Mouse (Mus musculus) gonadal fat pad, adult 2 months (tissue): Measurements from ENCODE around the gene Prss38. TPM values are rescaled to one million over a fixed set of nuclear protein-coding genes. Genes with fewer than 3 reads are reported as not detected.

Experiments used
- DNase-seq: peaks from one replicate; pipeline ENCODE4 v3.0.0-alpha.2; 2012; ENCODE audit warnings: low read depth
- polyA plus RNA-seq: library from polyadenylated mRNA; depleted of rRNA; stranded (reverse); fragments of >200 nt; gene quantifications from 2 replicates; pipeline ENCODE4 v1.2.3, GENCODE M21; 2012; rRNA removed

Prss38 gene
- not detected in 2 replicates for polyA plus RNA-seq

GRCm38 (mm10) chr11:59375475-59375874 lies at the start of gene Prss38:
Prss38 (minus strand) TSS chr11:59375657.
- DNase-seq: no peak

- no peak for DNase-seq
These were observed 47.6 kb upstream of the Prss38 start for GRCm38 (mm10) chr11:59423010-59423588.

- peak; percentile 51 for DNase-seq
These were observed 46.5 kb upstream of the Prss38 start for GRCm38 (mm10) chr11:59421967-59422366.

- DNase-seq: no peak
These were observed 46.0 kb upstream of the Prss38 start for GRCm38 (mm10) chr11:59421436-59421835.

GRCm38 (mm10) chr11:59418708-59419107 lies 43.3 kb upstream of the Prss38 start:
- no peak for DNase-seq

GRCm38 (mm10) chr11:59412999-59413863 lies 37.8 kb upstream of the Prss38 start:
- DNase-seq: no peak

- no peak for DNase-seq
These were observed 36.6 kb upstream of the Prss38 start for GRCm38 (mm10) chr11:59412058-59412457.

- no peak for DNase-seq
These were observed 35.4 kb upstream of the Prss38 start for GRCm38 (mm10) chr11:59410851-59411250.

- DNase-seq: no peak
These were observed 30.3 kb upstream of the Prss38 start for GRCm38 (mm10) chr11:59405761-59406160.

- DNase-seq: no peak
These were observed 25.4 kb upstream of the Prss38 start for GRCm38 (mm10) chr11:59400876-59401275.

- DNase-seq: no peak
These were observed 24.4 kb upstream of the Prss38 start for GRCm38 (mm10) chr11:59399830-59400229.

- no peak for DNase-seq
These were observed 22.3 kb upstream of the Prss38 start for GRCm38 (mm10) chr11:59397536-59398371.

GRCm38 (mm10) chr11:59394451-59394850 lies 19.0 kb upstream of the Prss38 start:
- no peak for DNase-seq

- DNase-seq: no peak
These were observed 18.1 kb upstream of the Prss38 start for GRCm38 (mm10) chr11:59393591-59393990.

- no peak for DNase-seq
These were observed 16.8 kb upstream of the Prss38 start for GRCm38 (mm10) chr11:59392300-59392699.

GRCm38 (mm10) chr11:59390470-59390869 lies 15.0 kb upstream of the Prss38 start:
- no peak for DNase-seq

- no peak for DNase-seq
These were observed 14.2 kb upstream of the Prss38 start for GRCm38 (mm10) chr11:59389617-59390016.

GRCm38 (mm10) chr11:59388806-59389205 lies 13.3 kb upstream of the Prss38 start:
- DNase-seq: no peak

- no peak for DNase-seq
These were observed 12.0 kb upstream of the Prss38 start for GRCm38 (mm10) chr11:59387471-59387870.

GRCm38 (mm10) chr11:59385123-59385522 lies 9.7 kb upstream of the Prss38 start:
- DNase-seq: no peak

GRCm38 (mm10) chr11:59384441-59384959 lies 9.0 kb upstream of the Prss38 start:
- no peak for DNase-seq

GRCm38 (mm10) chr11:59379547-59379946 lies 4.1 kb upstream of the Prss38 start:
- DNase-seq: no peak
